Mouse (Mus musculus) neural tube, embryonic 11.5 days (tissue): ENCODE results near the gene Gm45062. TPM values are rescaled to one million over a fixed set of nuclear protein-coding genes. Genes with fewer than 3 reads are reported as not detected.

Experiments
- ATAC-seq: fragments of 200-750 bp; cut with Nextera tagmentation; 2 replicates; pipeline ENCODE4 v1.8.0; 2017; ENCODE audit warnings: moderate number of reproducible peaks, mild to moderate bottlenecking, moderate TSS enrichment, moderate library complexity; ENCODE audit not compliant: insufficient read depth, low FRiP score, low TSS enrichment
- DNase-seq: peaks from one replicate; pipeline ENCODE4 v3.0.0-alpha.2; 2015; ENCODE audit warnings: low spot score
- H3K27ac ChIP-seq: fragments of 300-500 bp; sonication (generic); 2 replicates; pipeline ENCODE4 v1.5.1; 2014; ENCODE audit warnings: low read depth, mild to moderate bottlenecking, low read length
- H3K27me3 ChIP-seq: fragments of 300-500 bp; sonication (generic); 2 replicates; pipeline ENCODE4 v1.6.1; 2014; ENCODE audit warnings: mild to moderate bottlenecking, low read length, mixed read lengths; ENCODE audit not compliant: control insufficient read depth, insufficient read depth
- H3K36me3 ChIP-seq: fragments of 300-500 bp; sonication (generic); 2 replicates; pipeline ENCODE4 v1.6.1; 2014; ENCODE audit warnings: mild to moderate bottlenecking, low read length, moderate library complexity, mixed read lengths; ENCODE audit not compliant: control insufficient read depth, insufficient read depth
- H3K4me1 ChIP-seq: fragments of 300-500 bp; sonication (generic); 2 replicates; pipeline ENCODE4 v1.6.1; 2014; ENCODE audit warnings: low read length, mixed read lengths; ENCODE audit not compliant: control insufficient read depth, insufficient read depth
- H3K4me2 ChIP-seq: fragments of 300-500 bp; sonication (generic); 2 replicates; pipeline ENCODE4 v1.6.1; 2014; ENCODE audit warnings: low read depth, mild to moderate bottlenecking, moderate library complexity
- H3K4me3 ChIP-seq: fragments of 300-500 bp; sonication (generic); 2 replicates; pipeline ENCODE4 v1.5.1; 2014; ENCODE audit warnings: low read depth, low read length
- H3K9ac ChIP-seq: fragments of 300-500 bp; sonication (generic); 2 replicates; pipeline ENCODE4 v1.6.1; 2014; ENCODE audit warnings: mild to moderate bottlenecking, low read length
- H3K9me3 ChIP-seq: fragments of 300-500 bp; sonication (generic); 2 replicates; pipeline ENCODE4 v1.6.1; 2016; ENCODE audit warnings: low read length; ENCODE audit not compliant: control insufficient read depth
- WGBS: fragments of 180-500 bp; shearing (Covaris S2); extraction: QIAGEN DNeasy Blood & Tissue Kit; methylation state at CpG from one replicate; pipeline ENCODE4 v1.1.7; 2014; 5-methylcytosine and 5-hydroxymethylcytosine counted together
- polyA plus RNA-seq: library from polyadenylated mRNA; unstranded; fragments of >200 nt; fragmentation: Nextera tagmentation; extraction: Ambion mirVana; gene quantifications from 2 replicates; pipeline ENCODE4 v1.2.1, GENCODE M21; 2014

Gm45062 gene
- polyA plus RNA-seq, 1 experiment from 2014 or later: 18.3 TPM

DNA sequence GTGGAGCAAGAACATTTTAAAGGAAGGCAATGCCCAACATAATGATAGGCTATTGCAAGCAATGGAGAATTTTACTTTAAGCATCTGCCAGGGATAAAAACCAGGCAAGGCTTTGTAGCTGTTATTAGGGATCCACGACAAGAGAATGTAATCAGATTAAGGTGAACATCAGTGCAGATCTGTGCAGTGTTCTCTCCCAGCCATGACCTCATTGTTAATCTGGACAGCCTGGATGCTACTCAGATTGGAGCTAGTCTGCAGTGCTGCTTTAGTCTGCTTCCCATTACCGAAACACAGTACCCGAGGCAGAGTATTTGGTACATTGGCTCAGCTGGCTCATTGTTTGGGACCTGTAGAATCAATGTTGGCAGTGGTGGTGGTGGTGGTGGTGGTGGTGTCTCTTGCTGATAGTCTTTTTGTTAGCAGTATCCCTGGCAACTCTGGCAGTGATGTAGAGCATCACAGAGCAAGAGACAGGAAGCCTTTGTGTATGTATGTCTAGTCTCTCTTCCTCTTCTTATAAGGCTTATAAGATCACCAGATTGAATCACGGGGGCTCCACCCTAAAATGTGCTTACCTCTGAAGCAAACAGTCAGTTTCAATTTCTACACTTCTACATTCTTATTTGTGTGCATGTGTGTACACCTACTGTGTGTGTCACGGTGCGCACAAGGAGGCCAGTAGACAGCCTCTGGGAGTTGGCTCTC is 245.4 kb downstream of the Gm45062 start:
- Histone ChIP-seq H3K27me3 (no peaks in the 10 kb centered on the region), H3K9ac (no peak overlapping the region), H3K9me3 (no peaks in the 10 kb centered on the region), H3K36me3 (no peaks in the 10 kb centered on the region), H3K4me1 (no peaks in the 10 kb centered on the region), H3K27ac (no peak overlapping the region), H3K4me2 (no peak overlapping the region), H3K4me3 (no peak overlapping the region)
- no peak for ATAC-seq
- 87% methylated on average over 6 of the region's 6 CpGs for WGBS
- no peak for DNase-seq

GRCm38 (mm10) chr6:8506631-8507030 is 247.4 kb downstream of the Gm45062 start:
- Histone ChIP-seq H3K4me3 (no peak overlapping the region), H3K9ac (no peak overlapping the region), H3K27me3 (no peaks in the 10 kb centered on the region), H3K27ac (no peak overlapping the region), H3K4me2 (no peak overlapping the region), H3K9me3 (no peaks in the 10 kb centered on the region), H3K36me3 (no peaks in the 10 kb centered on the region), H3K4me1 (peaks cover 4% of the 10 kb centered on the region; the same call in 1 of the 2 replicates)
- ATAC-seq: no peak
- no peak for DNase-seq

GRCm38 (mm10) chr6:8508883-8509536 is 249.8 kb downstream of the Gm45062 start:
- under 1% methylated on average over 49 of the region's 56 CpGs for WGBS
- peak overlapping the region; percentile 99 for H3K27ac ChIP-seq
- no peaks in the 10 kb centered on the region for H3K27me3 ChIP-seq
- peak overlapping the region; percentile 63 for H3K4me2 ChIP-seq
- peaks cover 13% of the 10 kb centered on the region; the same call in 1 of the 2 replicates for H3K4me1 ChIP-seq
- ATAC-seq (peak; percentile 99), DNase-seq (peak; percentile 99)
- H3K36me3 ChIP-seq: no peaks in the 10 kb centered on the region
- H3K9ac ChIP-seq: peak overlapping the region; percentile 93
- H3K4me3 ChIP-seq: peak overlapping the region; percentile 87
- no peaks in the 10 kb centered on the region for H3K9me3 ChIP-seq

- peak within 1 kb of the TSS; percentile 87 for H3K4me3 ChIP-seq
- H3K27ac ChIP-seq: peak within 1 kb of the TSS; percentile 99
- WGBS: 0% methylated on average over 30 of the region's 69 CpGs
- ATAC-seq (peak; percentile 81), DNase-seq (peak; percentile 86)
- no peaks in the 10 kb centered on the region for H3K9me3 ChIP-seq
- peaks cover 13% of the 10 kb centered on the region; the same call in 1 of the 2 replicates for H3K4me1 ChIP-seq
- H3K36me3 ChIP-seq: no peaks in the 10 kb centered on the region
- H3K27me3 ChIP-seq: no peaks in the 10 kb centered on the region
- peak within 1 kb of the TSS; percentile 63 for H3K4me2 ChIP-seq
- peak within 1 kb of the TSS; percentile 93 for H3K9ac ChIP-seq
These were observed 250.3 kb downstream of the Gm45062 start, which contains the start of gene Glcci1 for GRCm38 (mm10) chr6:8509551-8509950. Gene Glcci1 (plus strand): TSS chr6:8509600.

DNA sequence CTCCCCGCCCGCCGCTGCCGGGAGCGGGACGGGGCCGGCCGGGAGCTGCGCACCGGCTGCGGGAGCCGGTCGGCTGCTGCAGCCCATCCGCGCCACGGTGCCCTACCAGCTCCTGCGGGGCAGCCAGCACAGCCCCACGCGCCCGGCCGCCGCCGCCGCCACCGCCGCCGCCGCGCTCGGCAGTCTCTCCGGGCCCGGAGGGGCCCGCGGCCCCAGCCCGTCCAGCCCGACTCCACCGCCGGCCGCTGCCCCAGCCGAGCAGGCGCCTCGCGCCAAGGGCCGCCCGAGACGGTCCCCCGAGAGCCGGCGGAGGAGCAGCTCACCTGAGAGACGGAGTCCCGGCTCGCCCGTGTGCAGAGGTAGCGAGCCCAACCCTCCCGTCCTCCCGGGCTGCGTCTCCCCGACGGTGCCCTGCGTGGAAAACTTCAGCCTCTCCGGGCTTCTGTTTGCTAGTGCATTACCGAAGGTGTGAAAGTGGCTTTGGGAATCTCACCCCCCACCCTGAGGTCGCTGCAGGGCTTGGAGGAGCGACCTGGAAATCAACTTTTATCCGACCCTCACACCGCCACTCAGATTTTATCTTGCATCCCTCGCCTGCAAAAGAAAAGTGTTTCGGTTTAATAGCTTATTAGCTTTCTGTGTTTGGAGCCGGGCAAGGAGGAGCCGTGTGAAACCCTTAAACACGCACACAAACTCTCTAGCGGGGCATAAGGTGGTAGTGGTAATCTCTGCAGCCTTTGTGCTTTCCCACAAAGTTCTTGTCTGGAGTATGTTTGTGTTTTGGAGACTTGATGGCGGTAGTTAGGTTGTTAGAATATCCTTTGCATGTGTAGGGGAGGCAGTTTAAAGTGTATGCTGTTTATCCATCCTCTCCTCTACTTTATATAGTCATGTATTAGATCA is 251.0 kb downstream of the Gm45062 start:
- Histone ChIP-seq H3K9me3 (no peaks in the 10 kb centered on the region), H3K4me1 (peaks cover 13% of the 10 kb centered on the region; the same call in 1 of the 2 replicates), H3K36me3 (no peaks in the 10 kb centered on the region), H3K27ac (peak overlapping the region; percentile 99), H3K9ac (peak overlapping the region; percentile 93), H3K4me3 (peak overlapping the region; percentile 87), H3K27me3 (no peaks in the 10 kb centered on the region), H3K4me2 (peak overlapping the region; percentile 53)
- ATAC-seq (peak; percentile 24), DNase-seq (peak; percentile 45)
- under 1% methylated on average over 50 of the region's 73 CpGs for WGBS

DNA sequence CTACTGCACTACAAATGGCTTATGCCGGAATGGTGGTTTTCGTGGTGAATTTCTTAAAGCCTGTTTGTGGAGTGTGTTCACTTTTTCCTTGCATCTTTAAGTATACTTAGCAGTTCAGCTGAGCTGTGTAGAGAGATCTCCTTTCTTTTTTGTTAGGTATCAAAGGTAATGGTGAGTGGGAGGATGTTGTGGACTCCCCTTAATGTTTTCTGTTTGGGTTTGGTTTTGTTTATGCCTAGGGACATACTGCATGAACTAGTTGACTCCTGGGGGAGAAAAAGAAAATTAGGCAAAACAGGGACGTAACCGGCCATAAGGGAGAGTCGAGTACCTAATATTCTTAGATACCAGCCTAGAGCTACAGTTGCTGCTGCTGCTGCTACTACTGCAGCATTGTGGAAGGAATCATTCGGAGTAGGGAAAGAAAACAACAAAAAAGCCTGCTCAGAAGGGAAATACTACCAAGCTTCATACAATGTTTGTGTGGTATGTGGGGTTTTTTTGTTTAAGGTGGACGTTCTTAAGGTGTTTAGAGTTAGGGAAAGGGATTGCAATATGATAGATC is 251.7 kb downstream of the Gm45062 start:
- Histone ChIP-seq H3K9me3 (no peaks in the 10 kb centered on the region), H3K4me2 (peak overlapping the region; percentile 53), H3K27me3 (no peaks in the 10 kb centered on the region), H3K36me3 (no peaks in the 10 kb centered on the region), H3K9ac (peak overlapping the region; percentile 93), H3K4me3 (peak overlapping the region; percentile 87), H3K4me1 (peaks cover 13% of the 10 kb centered on the region; the same call in 1 of the 2 replicates), H3K27ac (no peak overlapping the region)
- ATAC-seq (no peak), DNase-seq (no peak)
- WGBS: 8% methylated on average over 7 of the region's 7 CpGs

DNA sequence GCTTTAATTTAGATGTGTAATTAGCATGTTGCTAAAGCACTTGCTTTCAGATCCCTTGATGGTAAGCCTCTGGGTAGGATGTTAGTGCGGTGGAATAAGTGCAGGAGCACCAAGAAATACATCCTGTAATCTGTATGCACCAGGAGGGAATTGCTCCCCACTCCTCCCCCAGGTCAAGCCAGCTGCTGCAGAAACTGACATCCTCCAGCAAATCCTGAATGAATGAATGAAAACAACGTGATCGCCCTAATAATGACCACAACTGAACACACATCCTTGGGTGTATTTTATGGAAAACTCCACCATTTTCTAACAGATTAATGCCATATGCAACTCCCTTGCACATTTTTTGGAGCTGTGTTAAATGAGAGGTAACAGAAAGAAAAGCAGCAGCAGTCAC is 252.2 kb downstream of the Gm45062 start:
- no peak for DNase-seq

DNA sequence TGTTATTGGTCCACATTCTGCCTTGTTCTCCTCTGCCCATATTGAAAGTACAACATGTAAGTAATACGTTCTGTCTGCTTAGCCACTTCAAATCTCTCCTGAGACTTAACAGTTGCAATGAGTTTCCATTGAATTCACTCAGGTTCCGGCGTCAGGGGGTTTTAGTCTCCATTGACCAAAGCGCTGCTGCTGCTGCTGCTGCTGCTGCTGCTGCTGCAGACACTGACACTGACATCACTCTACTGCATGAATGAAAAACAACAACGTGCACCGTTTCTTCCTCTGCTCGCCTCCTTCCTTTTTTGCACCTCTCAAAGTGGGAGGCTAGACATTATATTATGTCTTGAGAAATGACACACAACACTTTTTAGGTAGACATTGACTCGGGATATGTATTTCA is 253.2 kb downstream of the Gm45062 start:
- Histone ChIP-seq H3K27me3 (no peaks in the 10 kb centered on the region), H3K36me3 (no peaks in the 10 kb centered on the region), H3K27ac (no peak overlapping the region), H3K4me3 (peak overlapping the region; percentile 87), H3K4me2 (peak overlapping the region; percentile 53), H3K4me1 (peaks cover 13% of the 10 kb centered on the region; the same call in 1 of the 2 replicates), H3K9me3 (no peaks in the 10 kb centered on the region), H3K9ac (peak overlapping the region; percentile 93; the same call in 1 of the 2 replicates)
- 35% methylated on average over 8 of the region's 8 CpGs for WGBS
- ATAC-seq: no peak
- DNase-seq: peak; percentile 14

More for the DNA sequence above, 252.2 kb downstream of the Gm45062 start:
- peak overlapping the region; percentile 87 for H3K4me3 ChIP-seq
- no peak overlapping the region for H3K27ac ChIP-seq
- H3K4me1 ChIP-seq: peaks cover 13% of the 10 kb centered on the region; the same call in 1 of the 2 replicates
- peak overlapping the region; percentile 53 for H3K4me2 ChIP-seq
- no peaks in the 10 kb centered on the region for H3K27me3 ChIP-seq
- H3K9ac ChIP-seq: peak overlapping the region; percentile 93
- no peaks in the 10 kb centered on the region for H3K36me3 ChIP-seq
- WGBS: 10% methylated on average over 3 of the region's 3 CpGs
- H3K9me3 ChIP-seq: no peaks in the 10 kb centered on the region
- no peak for ATAC-seq
